Mouse (Mus musculus) gastrocnemius, postnatal 4 days (tissue): ENCODE results near the gene Rprm. TPM values are rescaled to one million over a fixed set of nuclear protein-coding genes. Genes with fewer than 3 reads are reported as not detected.

ENCODE experiments used
- DNase-seq, 2 experiments: peaks; one replicate each; pipeline ENCODE4 v3.0.0; 2021 to 2022; ENCODE audit warnings: low spot score in 2 of 2, mixed read lengths in 2 of 2
- long read RNA-seq, 2 experiments: library from polyadenylated mRNA; stranded (forward); transcript quantifications; one replicate each; pipeline ENCODE4 v2.0.0; 2021
- total RNA-seq, 2 experiments: library from RNA; stranded (reverse); gene quantifications; 2 replicates each; pipeline ENCODE4 v1.2.3; 2021

The Rprm gene
- 1 to 10 TPM; 3.7 to 4.4 TPM for total RNA-seq
- long read RNA-seq, experiment 1, transcript Rprm-201 (1 exons, 1,460 nt): major isoform, 5 of 5 reads
- long read RNA-seq, experiment 1, partial matches to known transcripts: 0 of 5 reads
- long read RNA-seq, experiment 1, other reads (novel, unspliced or antisense): 0 of 5 reads
- long read RNA-seq, experiment 2, partial matches to known transcripts: 0 of 2 reads
- long read RNA-seq, experiment 2, other reads (novel, unspliced or antisense): 0 of 2 reads

GRCm38 (mm10) chr2:54085430-54086087 is at the start of gene Rprm:
Gene Rprm, minus strand, starts transcription at chr2:54085552.
- peak; percentile 85 to 89 for DNase-seq

- DNase-seq: no peak
These were observed 34.0 kb upstream of the Rprm start for GRCm38 (mm10) chr2:54119305-54119704.

GRCm38 (mm10) chr2:54118881-54119280 is 33.5 kb upstream of the Rprm start:
- DNase-seq: no peak

GRCm38 (mm10) chr2:54111294-54111693 is 25.9 kb upstream of the Rprm start:
- DNase-seq: no peak

- DNase-seq: no peak
These were observed 20.9 kb upstream of the Rprm start for GRCm38 (mm10) chr2:54106232-54106726.

- no peak for DNase-seq
These were observed 14.6 kb upstream of the Rprm start for GRCm38 (mm10) chr2:54099939-54100338.

GRCm38 (mm10) chr2:54092616-54093015 is 7.3 kb upstream of the Rprm start:
- no peak for DNase-seq

GRCm38 (mm10) chr2:54086254-54086653 is 902 bp upstream of the Rprm start:
- DNase-seq: no peak

GRCm38 (mm10) chr2:54084737-54085429 is 469 bp downstream of the Rprm start:
- peak in 1 of 2 experiments; percentile 44 for DNase-seq

- DNase-seq: peak in 1 of 2 experiments; percentile 9
These were observed 1.3 kb downstream of the Rprm start for GRCm38 (mm10) chr2:54083861-54084736.

- no peak for DNase-seq
These were observed 6.4 kb downstream of the Rprm start for GRCm38 (mm10) chr2:54078961-54079360.

GRCm38 (mm10) chr2:54071526-54071925 is 13.8 kb downstream of the Rprm start:
- DNase-seq: no peak

GRCm38 (mm10) chr2:54062421-54062820 is 22.9 kb downstream of the Rprm start:
- no peak for DNase-seq

- DNase-seq: no peak
These were observed 24.3 kb downstream of the Rprm start for GRCm38 (mm10) chr2:54061039-54061438.
